Mouse (Mus musculus): ENCODE data around the gene Olfr430.

GRCm38 (mm10) chr1:174121062-174121461, 54.7 kb downstream of the Olfr430 start, which contains the start of gene Olfr231:
- no peak for TF ChIP-seq CTCF (IDR thresholded peaks at IDR 0.05; ENCODE audit: low read depth)
- TF ChIP-seq EP300 (IDR thresholded peaks at IDR 0.05; ENCODE audit: low read depth), result no peak

Measured in liver, embryonic 14.5 days (tissue).